Mouse (Mus musculus): ENCODE measurements around the gene Pan2.
A peak's percentile ranks its signal among the peaks of the same experiment; 100 is the strongest.
"Not testable (repeated sequence)": the region's sequence is repeated elsewhere in the genome, so short reads cannot be mapped to it uniquely, and the experiment has no call there.

The Pan2 gene

GRCm38 (mm10) chr10:128303126-128304021 lies at the start of gene Pan2:
Gene Pan2 (plus strand): TSS chr10:128303335.
- DNase-seq (ENCODE audit: extremely low spot score, low read depth, low spot score) = peak; percentile 98

DNA sequence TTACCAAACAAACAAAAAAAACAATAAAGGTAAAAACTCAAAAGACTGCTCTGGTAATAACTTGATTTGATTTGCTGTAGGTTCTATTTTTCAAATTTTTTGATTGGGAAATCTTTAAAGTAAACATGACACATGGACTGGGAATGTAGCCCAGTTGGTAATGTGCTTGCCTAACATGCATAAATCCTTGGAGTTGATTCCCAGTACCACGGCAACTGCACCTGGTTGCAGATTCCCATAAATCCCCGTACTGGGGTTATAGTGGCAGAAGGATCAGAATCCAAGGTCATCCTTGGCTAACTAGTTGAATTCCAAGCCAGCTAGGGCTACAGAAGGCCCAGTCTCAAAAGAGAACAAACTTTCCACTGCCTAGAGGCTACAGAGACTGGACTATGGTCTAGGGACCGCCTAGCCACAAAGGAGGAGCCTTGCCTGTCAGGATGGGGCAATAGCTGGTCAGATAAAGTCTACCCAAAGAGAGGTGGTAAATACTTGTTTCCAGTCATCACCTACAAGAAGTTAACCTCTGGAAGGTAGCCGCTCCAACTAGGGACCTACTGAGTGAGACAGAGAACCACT lies 49.4 kb upstream of the Pan2 start, which contains the start of gene Apon:
Apon (plus strand) TSS at position 420 of the 579 bp plus-strand sequence.
- no peak for DNase-seq (ENCODE audit: extremely low spot score, low read depth, low spot score)

DNA sequence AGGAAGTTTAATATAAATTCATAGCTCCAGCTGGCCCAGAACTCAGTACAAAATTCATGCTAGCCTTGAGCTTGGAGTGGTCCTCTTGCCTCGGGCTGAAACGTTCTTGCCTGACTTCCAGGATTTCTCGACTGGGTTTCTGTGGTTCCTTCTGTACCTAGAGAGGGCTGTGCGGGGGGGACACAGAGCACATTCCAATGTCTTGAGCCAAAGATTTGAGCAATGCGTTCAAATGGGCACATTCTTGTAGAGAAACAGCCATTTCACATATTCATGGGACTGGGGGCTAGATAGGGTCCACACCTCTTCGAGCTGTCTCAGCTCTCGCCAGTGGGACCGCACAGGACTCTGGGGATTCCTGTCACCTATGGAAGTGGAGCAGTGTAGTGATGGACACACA lies 47.2 kb upstream of the Pan2 start:
- DNase-seq (ENCODE audit: extremely low spot score, low read depth, low spot score) = no peak

DNA sequence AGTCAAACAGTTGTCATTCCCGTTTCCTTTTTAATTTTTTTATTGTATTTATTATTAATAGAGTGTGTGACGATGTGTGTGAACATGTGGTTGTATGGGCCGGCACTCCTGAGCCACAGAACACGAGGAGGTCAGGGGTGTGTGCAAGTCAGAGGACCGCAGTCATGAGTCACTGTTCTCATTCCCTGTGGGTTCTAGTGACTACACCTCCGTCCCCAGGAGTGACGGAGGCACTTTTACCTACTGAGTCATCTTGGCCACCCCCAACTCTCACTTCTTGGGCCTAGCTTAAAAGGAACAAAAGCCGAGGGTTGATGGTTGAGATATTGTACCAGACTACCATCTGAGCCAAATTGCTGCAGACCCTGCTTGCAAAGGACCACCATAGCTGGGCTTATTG lies 46.8 kb upstream of the Pan2 start:
- no peak for DNase-seq (ENCODE audit: extremely low spot score, low read depth, low spot score)

GRCm38 (mm10) chr10:128258953-128259352 lies 44.2 kb upstream of the Pan2 start:
- DNase-seq (ENCODE audit: extremely low spot score, low read depth, low spot score) = no peak

DNA sequence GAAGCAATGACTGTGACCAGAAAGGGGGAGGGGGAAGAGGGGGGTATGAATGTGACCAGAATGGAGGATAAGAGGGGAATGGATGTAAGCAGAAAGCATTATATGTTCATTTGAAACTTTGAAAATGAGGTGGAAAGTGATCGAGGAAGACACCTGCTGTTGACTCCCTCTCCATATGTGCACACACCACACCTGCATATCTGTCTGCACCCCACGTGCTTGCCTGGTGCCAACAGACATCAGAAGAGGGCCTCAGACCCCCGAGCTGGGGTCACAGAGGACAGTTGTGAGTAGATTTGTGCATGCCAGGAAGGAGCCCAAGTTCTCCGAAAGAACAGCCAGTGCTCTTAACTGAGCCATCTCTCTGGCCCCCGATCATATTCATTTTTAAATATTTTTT lies 43.2 kb upstream of the Pan2 start:
- no peak for DNase-seq (ENCODE audit: extremely low spot score, low read depth, low spot score)

DNA sequence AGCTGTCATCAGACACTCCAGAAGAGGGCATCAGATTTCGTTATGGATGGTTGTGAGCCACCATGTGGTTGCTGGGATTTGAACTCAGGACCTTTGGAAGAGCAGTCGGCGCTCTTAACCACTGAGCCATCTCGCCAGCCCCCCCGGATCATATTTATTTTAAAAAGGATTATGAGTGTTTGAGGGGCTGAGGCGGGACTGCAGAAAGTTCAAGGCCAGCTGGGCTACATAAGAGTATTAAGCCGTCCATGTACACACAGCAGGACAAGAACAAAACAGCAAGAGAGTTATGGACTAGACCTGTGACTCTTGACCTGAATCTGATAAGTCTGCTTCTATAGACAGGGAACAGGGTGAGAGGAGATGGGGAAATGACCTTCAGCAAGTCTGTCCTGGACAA lies 42.8 kb upstream of the Pan2 start:
- not testable (repeated sequence) for DNase-seq (ENCODE audit: extremely low spot score, low read depth, low spot score)

DNA sequence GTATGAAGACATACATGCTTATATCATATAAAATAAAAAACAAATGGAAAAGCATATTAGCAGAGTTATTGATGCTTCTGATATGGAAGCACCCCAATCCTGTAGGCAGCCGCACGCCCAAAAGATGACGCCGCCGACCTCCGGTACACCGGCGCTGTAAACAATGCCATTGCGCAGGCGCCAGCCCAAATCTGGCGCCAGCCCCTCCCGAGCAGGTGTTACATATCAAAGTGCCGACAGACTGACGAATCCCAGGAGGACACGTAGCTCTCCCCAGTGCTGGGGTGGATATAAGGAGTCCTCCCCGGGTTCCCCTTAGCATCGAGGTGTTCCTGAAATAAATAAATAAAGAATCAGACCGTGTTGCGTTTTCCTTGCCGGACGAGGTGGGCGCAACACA lies 40.8 kb upstream of the Pan2 start:
- DNase-seq (ENCODE audit: extremely low spot score, low read depth, low spot score) = no peak

GRCm38 (mm10) chr10:128263393-128264310 lies 39.5 kb upstream of the Pan2 start:
- DNase-seq (ENCODE audit: extremely low spot score, low read depth, low spot score) = no peak

- DNase-seq (ENCODE audit: extremely low spot score, low read depth, low spot score) = no peak
Measured at GRCm38 (mm10) chr10:128268371-128268770, 34.8 kb upstream of the Pan2 start, which contains the start of gene Apof. Gene Apof (plus strand): TSS chr10:128268671.

DNA sequence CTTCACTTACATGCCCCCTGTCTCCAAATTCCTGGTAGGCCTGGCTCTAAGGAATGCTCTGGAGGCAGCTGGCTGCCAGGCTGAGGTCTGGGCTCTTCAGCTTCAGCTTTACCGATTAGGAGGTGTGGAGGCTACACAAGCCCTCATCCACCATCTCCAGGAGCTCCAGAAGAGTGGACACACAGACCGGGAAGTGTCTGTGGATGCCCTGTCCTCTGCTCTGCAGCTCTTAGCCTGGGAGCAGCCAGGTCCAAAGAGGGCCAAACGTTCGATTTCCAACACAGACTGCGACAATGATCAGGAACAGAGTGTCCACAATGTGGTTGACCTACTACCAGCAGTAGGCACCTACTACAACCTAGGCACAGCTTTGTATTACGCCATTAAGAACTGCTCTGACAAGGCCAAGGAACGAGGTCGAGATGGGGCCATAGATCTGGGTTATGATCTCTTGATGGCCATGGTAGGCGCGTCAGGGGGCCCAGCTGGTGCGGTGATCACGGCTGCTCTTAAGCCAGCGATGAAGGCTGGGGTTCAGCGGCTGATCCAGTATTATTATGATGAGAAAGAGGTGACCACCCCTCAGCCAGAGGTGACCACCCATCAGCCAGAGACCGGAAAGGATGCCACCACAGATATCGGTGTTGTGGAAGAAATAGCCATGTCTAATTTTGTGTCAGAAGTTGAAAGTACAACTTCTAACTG lies 33.8 kb upstream of the Pan2 start:
- no peak for DNase-seq (ENCODE audit: extremely low spot score, low read depth, low spot score)

- peak; percentile 93 for DNase-seq (ENCODE audit: extremely low spot score, low read depth, low spot score)
Measured at GRCm38 (mm10) chr10:128270287-128270841, 32.8 kb upstream of the Pan2 start, which contains the start of gene Stat2. Gene Stat2 (plus strand): TSS chr10:128270559.

GRCm38 (mm10) chr10:128270866-128271265 lies 32.3 kb upstream of the Pan2 start:
- DNase-seq (ENCODE audit: extremely low spot score, low read depth, low spot score) = no peak

DNA sequence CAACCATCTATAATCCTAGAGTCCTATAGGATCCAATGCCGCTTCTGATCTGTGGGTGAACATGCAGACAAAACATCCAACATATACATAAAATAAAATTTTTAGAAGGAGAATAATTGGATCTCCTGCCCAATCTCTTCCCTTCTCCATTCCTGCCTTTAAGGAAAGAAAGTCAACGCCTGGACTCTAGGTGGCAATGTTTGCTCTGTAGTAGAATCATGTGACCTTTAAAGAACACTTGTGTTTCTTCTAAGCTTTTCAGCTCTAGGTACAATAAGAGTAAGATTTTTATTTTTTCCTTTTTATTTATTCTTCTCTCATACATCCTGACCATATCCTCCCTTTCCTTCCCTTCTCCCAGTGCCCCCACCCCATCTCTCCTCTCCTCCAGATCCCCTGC lies 31.3 kb upstream of the Pan2 start:
- no peak for DNase-seq (ENCODE audit: extremely low spot score, low read depth, low spot score)

GRCm38 (mm10) chr10:128272819-128273439 lies 30.2 kb upstream of the Pan2 start:
- DNase-seq (ENCODE audit: extremely low spot score, low read depth, low spot score) = not testable (repeated sequence)

DNA sequence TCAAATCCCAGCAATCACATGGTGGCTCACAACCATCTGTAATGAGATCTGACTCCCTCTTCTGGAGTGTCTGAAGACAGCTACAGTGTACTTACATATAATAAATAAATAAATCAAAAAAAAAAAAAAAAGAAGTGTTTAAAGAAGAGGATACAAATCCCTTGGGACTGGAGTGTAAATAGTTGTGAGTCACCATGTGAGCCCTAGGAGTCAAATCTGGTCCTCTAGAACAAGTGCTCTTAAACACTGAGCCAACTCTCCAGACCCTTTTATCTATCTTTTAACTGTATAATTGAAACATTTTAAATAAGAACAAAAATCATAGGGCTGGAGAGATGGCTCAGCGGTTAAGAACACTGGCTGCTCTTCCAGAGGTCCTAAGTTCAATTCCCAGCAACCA lies 27.8 kb upstream of the Pan2 start:
- not testable (repeated sequence) for DNase-seq (ENCODE audit: extremely low spot score, low read depth, low spot score)

DNA sequence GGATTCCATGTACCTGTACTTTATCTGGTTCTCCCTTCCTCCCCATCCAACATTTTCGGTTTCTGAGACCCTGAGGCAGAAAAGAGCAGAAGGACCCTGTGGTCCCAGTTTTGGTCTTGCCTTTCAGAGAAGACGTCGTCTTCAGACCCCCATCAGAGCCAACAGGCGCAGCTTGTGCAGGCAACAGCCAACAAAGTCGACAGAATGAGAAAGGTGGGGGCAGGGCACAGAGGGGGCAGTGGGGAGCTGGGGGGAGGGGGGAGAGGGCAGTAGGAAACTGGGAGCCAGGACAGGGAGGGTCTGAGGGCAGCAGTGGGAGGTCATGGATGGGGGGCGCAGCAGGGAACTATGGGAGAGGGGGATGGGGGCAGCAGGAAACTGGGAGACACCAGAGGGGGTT lies 25.0 kb upstream of the Pan2 start:
- DNase-seq (ENCODE audit: extremely low spot score, low read depth, low spot score) = no peak

GRCm38 (mm10) chr10:128280943-128281342 lies 22.2 kb upstream of the Pan2 start:
- DNase-seq (ENCODE audit: extremely low spot score, low read depth, low spot score) = no peak

DNA sequence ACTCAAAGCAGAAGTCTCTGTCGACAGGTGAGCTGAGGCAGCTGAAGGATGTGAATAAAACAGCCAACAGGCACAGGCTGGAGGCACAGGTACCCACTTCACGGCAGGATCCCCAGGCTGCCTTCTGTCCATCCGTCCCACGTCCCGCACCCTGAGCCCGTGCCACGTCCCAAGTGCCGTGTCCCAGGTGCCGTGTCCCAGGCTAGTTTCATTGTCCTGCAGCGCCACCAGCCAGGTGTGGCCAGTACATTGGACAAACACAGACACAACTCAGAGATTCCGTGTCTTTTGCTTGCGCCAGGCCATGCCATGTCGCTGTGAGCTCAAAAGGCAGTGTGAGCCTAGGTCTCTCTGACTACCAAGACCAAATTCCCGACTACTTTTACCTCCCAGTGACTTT lies 21.5 kb upstream of the Pan2 start:
- no peak for DNase-seq (ENCODE audit: extremely low spot score, low read depth, low spot score)
